Mouse (Mus musculus): ENCODE data around the gene Prkar1b.

GRCm38 (mm10) chr5:139136341-139136740, 13.5 kb downstream of the Prkar1b start:
- TF ChIP-seq CTCF (IDR thresholded peaks at IDR 0.05; ENCODE audit: extremely low read depth, insufficient read length, insufficient replicate concordance, low read depth, low read length) (no peak), POLR2A (IDR thresholded peaks at IDR 0.05; ENCODE audit: low read depth, low read length) (no peak)

All from small intestine, adult 2 months (tissue).